Mouse (Mus musculus) bone marrow macrophage, adult 2 months (primary cell): ENCODE results near the gene Igfbp7.

Experiments used
- CTCF ChIP-seq: IDR thresholded peaks from 2 replicates; pipeline ENCODE4 v1.5.1; 2012; ENCODE audit warnings: low read depth, mild to moderate bottlenecking, low read length, moderate library complexity
- POLR2A ChIP-seq: IDR thresholded peaks from 2 replicates; pipeline ENCODE4 v1.6.1; 2012; ENCODE audit warnings: mild to moderate bottlenecking, low read depth, low read length, borderline replicate concordance

- TF ChIP-seq POLR2A, result no peak
- no peak for TF ChIP-seq CTCF
These were observed 20.1 kb upstream of the Igfbp7 start for GRCm38 (mm10) chr5:77427986-77428385.
